Mouse (Mus musculus): ENCODE measurements around the gene Tnnt3.

Tnnt3 gene

GRCm38 (mm10) chr7:142476271-142476670 is 22.4 kb upstream of the Tnnt3 start:
- DNase-seq (ENCODE audit: extremely low read depth, low read depth, low spot score) = no peak

- no peak for DNase-seq (ENCODE audit: extremely low read depth, low read depth, low spot score)
Measured at GRCm38 (mm10) chr7:142476795-142477452, 21.7 kb upstream of the Tnnt3 start.

GRCm38 (mm10) chr7:142478001-142478400 is 20.6 kb upstream of the Tnnt3 start:
- DNase-seq (ENCODE audit: extremely low read depth, low read depth, low spot score) = no peak

DNA sequence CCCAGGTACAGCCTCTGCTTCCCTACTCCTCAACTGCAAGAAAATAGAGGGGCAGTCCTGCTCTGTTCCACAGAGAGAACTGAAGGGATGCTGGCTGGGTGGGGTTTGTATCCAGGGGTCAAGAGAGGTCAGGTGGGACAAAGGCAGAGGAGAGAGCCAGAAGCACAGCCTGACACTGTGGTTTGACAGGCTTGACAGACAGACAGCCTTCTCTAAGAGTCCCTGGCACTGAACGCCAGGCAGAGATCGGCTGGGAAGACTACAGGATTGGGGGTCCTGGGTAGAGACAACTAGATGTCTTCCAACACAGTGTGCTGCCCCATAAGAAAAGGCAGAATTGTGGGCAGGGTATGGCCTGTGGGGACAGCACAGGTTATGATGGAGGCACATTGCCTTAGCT is 20.1 kb upstream of the Tnnt3 start:
- DNase-seq (ENCODE audit: extremely low read depth, low read depth, low spot score) = no peak

GRCm38 (mm10) chr7:142479307-142479706 is 19.3 kb upstream of the Tnnt3 start:
- DNase-seq (ENCODE audit: extremely low read depth, low read depth, low spot score) = no peak

GRCm38 (mm10) chr7:142479886-142480285 is 18.8 kb upstream of the Tnnt3 start:
- DNase-seq (ENCODE audit: extremely low read depth, low read depth, low spot score) = no peak

DNA sequence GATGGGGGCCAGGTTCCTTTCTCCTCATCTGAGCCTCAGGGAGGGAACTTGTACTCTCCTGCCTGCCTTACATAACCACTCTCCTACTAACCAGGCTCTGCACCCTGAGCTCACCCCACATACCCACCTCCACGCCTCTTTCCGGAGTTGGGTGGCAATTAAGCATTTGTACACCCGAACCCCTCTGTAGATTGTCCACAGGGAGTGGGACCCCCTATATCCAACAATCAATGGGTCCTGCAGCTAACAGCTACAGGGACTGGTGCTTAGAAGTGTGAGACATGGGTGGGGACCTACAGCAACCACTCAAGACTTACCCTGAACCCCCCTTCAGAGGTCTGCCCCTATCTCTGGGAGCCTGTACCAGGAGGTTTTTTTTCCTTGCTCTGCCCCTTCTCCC is 18.0 kb upstream of the Tnnt3 start:
- no peak for DNase-seq (ENCODE audit: extremely low read depth, low read depth, low spot score)

- no peak for DNase-seq (ENCODE audit: extremely low read depth, low read depth, low spot score)
Measured at GRCm38 (mm10) chr7:142481186-142481567, 17.5 kb upstream of the Tnnt3 start.

DNA sequence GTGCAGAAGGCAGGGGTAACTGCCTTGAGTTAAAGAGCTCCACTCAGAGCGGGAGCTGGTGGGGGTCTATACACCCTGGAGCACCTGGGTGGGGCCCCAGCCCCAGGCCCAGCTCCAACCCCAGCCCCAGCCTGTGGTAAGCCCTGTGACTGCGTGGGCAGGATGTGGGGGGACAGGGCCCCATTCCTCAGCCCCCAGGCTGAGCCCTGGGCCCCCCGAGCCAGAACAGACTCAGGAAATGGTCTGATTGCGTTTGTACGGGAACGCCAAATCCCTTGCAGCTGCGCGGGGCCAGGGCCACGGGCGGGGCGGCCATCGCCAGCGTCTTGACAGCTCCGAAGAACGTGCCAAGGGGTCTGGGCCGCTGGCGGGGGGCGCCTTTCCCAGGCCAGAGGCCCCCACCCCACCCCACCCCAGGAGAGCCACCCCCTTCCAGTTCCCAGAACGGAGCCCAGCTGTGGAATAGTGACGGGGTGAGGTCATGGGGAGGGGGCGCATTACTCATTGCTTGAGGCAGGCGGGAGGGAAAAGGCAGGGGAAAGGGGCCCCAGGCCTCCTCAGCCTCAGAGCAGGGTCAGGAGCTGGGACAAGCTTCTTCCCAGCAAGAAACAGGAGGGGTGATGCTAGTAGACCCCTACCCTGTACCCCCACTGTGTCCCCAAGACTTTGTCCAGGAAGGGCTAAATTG is 16.9 kb upstream of the Tnnt3 start:
- DNase-seq (ENCODE audit: extremely low read depth, low read depth, low spot score) = no peak

GRCm38 (mm10) chr7:142482256-142482609 is 16.4 kb upstream of the Tnnt3 start:
- no peak for DNase-seq (ENCODE audit: extremely low read depth, low read depth, low spot score)

GRCm38 (mm10) chr7:142483136-142483535 is 15.5 kb upstream of the Tnnt3 start:
- DNase-seq (ENCODE audit: extremely low read depth, low read depth, low spot score) = no peak

DNA sequence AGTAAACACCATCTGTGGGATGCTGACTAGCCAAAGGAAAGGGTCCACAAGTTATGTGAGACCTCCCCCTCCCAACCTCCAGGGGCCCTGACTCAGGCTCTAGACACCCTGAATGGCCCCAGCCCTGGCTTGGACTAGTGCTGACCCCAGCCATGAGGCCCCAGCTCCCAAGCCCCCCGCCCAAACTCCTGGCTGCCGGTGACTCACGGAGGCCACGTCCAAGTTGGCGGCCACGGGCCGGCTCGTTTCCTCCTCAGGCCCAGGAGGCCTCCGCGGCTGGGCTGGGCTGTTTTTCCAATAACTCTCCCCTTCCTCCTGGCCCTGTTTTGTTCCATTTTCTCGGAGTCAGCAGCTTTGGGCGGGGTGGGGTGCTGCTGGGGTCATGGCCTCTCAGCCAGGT is 13.9 kb upstream of the Tnnt3 start:
- no peak for DNase-seq (ENCODE audit: extremely low read depth, low read depth, low spot score)

DNA sequence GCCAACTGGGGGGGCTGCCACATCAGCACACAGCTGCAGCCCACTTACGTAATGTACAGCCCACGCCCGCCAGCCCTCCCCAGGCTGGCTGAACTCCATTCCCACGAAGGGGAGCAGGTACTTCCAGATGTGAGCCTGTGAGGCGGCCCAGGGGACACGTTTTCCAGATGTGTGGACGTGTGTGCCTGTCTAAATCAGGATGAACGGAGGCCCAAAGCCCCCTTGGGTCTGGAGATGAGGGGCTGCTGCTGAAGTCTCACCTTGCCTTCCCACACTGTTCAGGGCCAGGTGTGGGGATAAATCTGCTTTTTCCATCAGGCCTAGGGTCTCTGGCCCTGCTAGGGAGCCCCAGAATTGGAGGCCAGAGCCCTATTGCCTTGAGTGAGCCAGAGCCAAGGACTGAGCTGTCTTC is 11.9 kb upstream of the Tnnt3 start:
- DNase-seq (ENCODE audit: extremely low read depth, low read depth, low spot score) = no peak

DNA sequence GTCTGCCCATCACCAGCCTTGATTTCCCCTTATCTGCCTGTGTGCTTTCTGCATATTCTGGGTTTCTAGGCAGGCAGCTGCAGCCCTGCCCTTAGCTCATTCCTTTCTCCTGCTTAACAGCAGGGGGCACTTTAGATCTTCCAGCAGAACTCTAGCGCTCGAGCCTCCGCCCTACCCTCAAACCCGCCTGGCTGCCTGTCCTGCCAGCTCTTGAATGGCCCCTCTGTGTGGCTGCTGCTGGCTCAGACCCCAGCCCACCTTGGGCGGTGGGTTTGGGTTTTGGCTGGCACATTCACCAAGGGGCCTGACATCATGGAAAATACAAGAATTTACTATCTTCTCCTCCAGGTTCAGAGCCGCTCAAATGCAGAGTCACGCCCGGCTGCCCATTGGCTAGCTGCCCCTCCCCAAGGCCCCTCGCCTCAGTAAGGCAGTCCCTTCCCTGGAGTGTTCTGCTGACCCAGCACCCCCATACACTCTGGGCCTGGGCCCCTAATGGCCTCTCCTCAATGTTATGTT is 11.2 kb upstream of the Tnnt3 start:
- DNase-seq (ENCODE audit: extremely low read depth, low read depth, low spot score) = no peak

- no peak for DNase-seq (ENCODE audit: extremely low read depth, low read depth, low spot score)
Measured at GRCm38 (mm10) chr7:142488053-142488452, 10.6 kb upstream of the Tnnt3 start.

GRCm38 (mm10) chr7:142493535-142493934 is 5.1 kb upstream of the Tnnt3 start:
- DNase-seq (ENCODE audit: extremely low read depth, low read depth, low spot score) = no peak

- no peak for DNase-seq (ENCODE audit: extremely low read depth, low read depth, low spot score)
Measured at GRCm38 (mm10) chr7:142496158-142496557, 2.5 kb upstream of the Tnnt3 start.

DNA sequence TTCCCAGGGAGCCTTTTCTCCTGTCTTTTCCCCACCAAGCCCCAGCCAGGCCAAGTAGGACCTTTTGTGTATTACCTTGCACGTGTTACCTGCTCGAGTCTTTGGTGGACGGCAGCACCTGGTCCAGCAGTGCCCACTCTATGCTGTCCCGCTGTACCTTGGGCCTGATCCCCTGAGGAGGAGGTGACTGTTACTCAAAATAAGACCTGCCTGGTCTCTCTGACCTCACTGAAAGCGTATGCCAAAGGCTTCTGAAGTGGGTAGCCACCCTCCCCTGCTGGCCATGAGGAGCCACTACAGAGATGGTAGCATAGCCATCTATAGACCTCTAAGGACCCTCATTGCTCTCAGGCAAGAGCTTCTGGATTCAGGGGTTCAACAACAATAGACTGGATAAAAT is 1.8 kb upstream of the Tnnt3 start:
- DNase-seq (ENCODE audit: extremely low read depth, low read depth, low spot score) = no peak

DNA sequence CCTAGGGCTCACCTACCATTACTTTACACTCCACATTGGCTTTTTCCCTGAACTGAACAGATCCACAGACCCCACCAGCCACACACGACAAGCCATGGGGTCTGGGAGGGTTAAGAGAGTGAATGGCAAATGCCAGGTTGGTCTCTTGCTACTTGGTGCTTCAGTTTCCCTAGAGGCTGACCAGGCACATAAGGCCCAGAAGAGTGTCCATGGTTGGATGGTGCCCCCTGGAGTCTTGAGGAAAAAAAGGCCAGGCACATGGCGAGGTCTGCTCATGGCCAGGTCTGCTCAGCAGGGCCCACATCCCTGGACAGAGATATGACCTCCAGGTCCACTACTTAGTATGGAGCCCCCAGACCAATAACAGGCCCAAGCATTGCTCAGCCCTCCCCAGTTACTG is 861 bp upstream of the Tnnt3 start:
- DNase-seq (ENCODE audit: extremely low read depth, low read depth, low spot score) = no peak

DNA sequence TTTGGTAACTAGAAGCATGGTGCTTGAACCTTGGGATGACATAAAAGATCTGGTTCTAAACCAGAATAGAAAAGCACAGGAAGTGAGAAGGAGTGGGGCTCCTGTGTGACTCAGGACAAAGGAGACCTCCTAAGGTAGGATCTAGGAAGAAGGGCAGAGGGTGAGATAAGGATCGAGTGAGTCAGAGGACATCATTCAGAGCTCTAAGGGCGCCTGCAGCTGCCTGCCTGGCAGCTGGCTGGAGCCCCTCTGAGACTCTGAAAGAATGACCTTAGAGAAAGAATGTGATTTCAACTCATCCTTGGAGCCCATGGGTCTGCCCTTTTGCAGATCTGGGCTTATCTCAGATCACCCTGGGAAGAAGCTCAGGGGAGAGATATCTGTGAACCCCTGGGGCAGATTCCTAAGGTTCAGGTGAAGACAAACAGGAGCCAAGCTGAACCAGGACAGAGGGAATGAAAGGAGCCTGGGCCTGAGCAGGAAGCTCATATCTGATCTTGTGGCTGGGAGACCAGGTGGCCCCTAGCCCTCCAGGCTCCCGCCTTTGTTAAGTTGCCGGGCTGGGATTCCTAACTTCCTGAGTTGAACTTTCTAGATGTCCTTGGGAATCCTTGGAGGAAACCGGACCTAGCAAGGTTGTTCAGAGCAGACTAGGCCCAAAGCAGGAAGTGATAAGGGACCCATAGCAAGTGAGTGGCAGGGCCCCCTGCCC is 530 bp downstream of the Tnnt3 start:
- no peak for DNase-seq (ENCODE audit: extremely low read depth, low read depth, low spot score)

DNA sequence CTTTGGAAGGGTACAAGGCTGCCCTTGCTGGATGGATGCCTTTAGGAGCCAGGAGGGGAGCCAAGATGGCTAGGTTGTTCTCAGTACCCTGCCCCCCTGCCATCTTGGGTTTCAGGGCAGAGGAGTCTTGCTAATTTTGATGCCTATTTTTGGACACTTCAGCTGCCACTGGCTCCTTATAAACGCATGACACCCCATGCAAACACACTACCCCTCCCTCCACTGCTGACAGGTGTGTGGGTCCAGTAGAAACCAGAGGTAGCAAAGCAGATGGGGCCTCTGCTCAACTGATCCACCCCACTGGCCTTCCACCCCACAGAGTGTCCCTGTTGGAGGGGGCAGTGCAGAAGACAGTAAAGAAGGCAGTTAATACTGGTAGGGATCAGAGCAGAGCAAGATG is 1.4 kb downstream of the Tnnt3 start:
- no peak for DNase-seq (ENCODE audit: extremely low read depth, low read depth, low spot score)

GRCm38 (mm10) chr7:142503206-142503605 is 4.6 kb downstream of the Tnnt3 start:
- DNase-seq (ENCODE audit: extremely low read depth, low read depth, low spot score) = no peak

Measured in fat pad, adult 2 months (tissue).